Mouse (Mus musculus) frontal cortex, postnatal 36 days (tissue): Measurements from ENCODE around the gene Sestd1.

ENCODE experiments used
- DNase-seq, 2 experiments: peaks; one replicate each; pipeline ENCODE4 v3.0.0; 2022; ENCODE audit warnings: low spot score in 2 of 2

The Sestd1 gene

GRCm38 (mm10) chr2:77270781-77271180 lies 9.6 kb downstream of the Sestd1 start:
- no peak for DNase-seq

DNA sequence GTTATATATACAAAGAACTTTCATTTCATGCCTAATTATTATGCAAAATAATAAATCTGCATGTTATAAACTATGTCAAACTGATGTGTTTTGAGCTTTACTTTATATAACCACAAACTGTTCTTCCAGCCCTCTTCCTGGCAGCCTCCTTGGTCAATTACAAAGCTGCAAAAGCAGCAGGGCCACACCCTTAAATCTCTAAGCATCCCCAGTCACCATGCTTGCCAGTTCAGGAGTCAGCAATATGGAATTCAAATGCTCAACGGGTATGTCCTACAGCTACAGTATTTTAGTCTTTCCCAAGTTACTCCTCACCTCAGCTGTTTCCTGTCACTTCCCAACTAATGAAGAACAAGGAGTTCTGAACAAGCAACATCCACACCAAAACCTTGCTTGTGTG lies 10.3 kb downstream of the Sestd1 start:
- DNase-seq, result no peak

- DNase-seq, result no peak
Observed at GRCm38 (mm10) chr2:77268612-77269239, 11.7 kb downstream of the Sestd1 start.

DNA sequence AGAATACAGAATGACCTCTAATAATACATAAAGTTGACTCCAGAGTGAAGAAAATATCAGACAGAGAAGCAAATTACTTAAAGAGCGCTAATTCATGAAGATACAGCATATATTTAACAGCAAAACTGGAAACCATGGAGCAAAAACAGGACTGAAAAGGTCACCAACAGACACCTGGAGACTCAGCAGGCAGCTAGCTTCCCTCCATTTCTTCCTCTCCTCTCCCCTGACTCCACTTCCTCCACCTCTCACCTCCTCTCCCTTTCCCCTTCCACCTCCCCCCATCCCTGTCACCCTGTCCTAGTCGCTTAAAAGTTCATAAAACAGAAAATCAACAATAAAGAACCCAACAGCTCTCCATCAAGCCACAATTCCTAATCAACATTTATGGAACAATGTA lies 13.5 kb downstream of the Sestd1 start:
- no peak for DNase-seq

DNA sequence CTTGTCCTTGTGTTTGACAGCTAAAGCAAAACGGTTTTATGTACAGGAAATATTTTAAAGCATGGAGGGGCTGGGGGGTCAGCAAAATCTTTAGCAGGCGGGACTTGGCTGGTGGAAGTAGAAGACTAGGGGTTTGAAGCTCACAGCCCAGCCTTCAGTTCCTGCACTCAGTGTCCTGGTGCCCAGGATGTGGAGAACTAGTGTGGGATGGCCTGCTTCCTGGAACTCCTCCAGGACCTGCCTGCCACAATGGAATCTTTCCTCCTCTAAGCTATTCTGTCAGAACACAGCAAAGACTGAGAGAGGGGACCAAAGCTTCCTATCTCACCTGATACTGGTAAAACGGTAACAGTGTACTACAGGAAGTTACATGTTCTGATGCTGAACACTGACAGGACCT lies 14.4 kb downstream of the Sestd1 start:
- DNase-seq, result no peak

DNA sequence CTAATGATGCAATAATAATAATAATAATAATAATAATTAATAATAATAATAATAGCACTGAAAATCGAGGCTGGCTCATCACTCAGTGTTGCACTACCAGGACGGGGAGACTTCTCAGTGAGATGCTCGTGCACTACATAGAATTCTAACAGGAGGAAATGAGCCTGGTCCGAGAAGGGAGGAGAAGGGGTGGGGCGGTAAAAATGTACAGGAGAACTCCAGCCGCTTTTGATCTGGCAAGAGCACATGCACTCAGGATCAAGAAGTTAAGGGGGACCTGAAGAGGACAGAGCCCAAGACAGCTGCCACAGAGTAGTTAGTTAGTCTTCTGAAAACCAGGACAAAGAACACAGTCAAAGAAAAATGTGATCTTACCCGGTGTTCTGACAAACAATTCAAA lies 15.1 kb downstream of the Sestd1 start:
- DNase-seq, result no peak

DNA sequence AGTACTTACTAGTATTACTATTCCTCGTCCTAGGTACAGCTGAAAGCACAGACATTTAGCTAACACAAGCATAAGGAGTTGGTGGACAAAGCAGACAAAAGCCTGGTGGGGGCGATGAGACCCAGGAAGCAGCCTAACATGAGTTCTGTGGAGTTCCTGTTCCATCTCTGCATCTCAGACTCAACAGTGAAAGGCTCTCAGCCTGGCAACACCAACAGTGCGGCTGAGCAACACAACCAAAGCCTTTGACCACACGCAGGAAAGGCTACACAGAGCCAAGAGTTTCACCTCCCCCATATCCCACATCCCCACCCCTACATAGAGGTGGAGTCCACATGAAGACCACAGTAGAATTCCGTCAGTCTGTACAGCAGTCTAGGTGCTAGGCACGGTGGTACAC lies 15.8 kb downstream of the Sestd1 start:
- DNase-seq, result no peak

DNA sequence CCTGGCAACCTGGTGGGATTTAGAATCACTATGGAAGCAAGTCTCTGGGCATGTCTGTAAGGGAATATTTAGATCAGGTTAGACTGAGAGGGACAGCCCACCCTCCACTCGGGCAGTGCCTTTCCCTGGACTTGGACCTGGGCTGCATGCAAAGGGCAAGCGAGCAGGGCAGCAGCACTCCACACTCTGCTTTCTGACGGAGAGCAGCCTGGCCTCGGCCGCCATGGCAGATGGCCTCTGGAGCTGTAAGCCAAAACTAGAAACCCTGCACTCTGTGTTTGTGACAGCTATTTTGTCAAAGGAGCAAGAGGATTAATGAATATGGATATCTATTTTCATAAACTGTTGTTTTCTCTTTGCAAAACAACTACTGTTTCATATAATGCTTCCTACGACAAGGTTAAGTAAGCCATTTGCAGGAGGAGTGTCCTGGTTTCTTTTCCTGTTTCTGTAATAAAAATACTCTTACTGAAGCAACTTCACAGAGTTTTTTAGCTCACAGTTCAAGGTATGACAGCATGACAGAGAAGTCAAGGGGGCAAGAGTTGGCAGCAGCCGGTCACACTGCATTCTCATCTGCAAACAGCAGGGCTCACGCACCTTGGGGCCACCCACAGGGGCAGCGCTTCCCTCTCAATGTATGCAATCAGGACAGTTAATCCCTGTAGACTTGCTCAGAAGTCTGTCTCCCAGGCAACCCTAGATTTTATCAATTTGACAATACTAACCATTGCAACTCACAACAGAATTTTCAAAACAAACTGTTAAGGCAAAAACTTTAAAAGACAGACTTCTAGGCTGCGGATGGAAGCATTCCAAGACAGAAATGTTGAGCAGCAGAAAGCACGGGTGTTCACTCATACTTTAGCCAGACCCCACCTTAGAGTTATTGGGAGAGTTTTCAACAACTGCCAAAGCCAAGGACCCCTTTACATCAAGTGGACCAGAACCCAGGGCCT lies 16.6 kb downstream of the Sestd1 start:
- DNase-seq, result no peak

DNA sequence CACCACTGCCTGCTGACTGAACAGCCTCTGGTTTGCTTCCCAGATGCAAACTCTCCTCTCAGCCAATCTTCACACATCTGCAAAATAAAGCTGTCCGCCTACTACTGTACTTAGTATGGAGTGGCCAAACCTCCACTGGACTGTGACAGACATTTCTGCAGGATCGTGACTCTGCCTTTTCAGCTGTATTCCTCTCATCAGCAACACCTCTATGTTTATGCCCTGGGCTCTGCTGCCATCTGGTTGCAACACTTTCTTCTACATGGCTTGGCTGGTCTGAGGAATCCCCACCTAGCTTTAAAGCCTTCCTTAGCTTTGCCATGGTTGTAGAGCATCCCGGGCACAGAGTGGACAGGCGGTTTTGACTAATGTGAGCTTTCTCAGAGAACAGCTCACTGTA lies 20.3 kb downstream of the Sestd1 start:
- no peak for DNase-seq

- DNase-seq, result no peak
Observed at GRCm38 (mm10) chr2:77253227-77253626, 27.2 kb downstream of the Sestd1 start.

DNA sequence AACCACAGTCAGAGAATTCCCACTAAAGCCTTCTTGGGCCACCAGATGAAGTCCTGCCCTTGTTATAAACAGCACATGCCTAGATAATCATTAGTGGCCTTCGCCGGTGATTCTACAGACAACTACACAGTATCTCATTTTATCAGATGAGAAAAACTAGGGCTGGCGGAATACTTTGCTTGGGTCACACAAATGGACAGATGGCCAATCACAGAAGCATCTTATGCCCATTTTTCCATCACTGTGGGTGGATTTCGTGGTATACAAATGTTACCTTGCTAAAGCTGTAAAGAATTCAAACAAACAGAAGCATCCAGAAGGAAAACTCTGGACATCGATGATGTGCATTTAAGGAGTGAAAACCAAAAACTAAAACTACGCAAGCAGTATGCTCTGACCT lies 28.7 kb downstream of the Sestd1 start:
- no peak for DNase-seq

DNA sequence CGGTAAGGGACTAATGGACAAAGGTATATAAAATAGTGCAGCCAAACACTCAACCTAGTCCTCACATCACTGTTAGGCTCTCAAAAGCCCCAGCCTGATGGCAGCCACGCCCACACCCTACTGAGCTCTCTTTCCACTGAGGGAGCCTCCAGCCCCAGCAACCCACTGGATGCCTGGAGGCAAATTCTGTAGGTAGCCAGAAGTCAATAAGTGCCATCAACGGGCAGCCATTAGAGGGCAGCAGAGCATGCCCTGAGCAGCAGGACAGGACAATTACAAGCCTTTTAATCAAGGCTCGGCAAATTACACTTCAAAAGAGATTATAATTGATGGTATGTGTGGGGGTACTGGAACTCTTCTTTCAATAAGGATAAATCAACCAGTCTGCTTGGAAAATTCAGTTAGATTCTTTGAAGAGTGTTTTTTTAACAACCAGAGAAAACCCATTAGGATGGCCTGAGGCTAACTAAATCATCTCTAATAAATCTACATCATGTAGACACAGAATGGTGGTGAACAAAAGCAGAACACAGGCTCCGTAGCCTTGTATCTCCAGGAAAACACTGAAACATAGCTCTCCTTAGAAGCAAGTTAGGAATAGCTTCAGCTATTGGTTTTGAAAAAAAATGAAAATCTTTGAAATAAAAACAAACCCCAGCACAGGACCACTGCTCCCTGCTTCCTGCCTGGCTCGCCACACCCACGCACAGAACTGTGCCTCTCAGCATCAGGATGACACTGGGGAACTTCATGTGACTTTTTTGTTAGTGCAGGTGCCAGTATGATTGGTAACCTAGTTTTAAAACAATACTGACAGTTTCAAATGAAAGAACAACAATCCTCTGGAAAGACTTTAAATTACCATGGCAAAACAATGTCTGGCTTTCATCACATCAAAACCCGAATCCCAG lies 30.4 kb downstream of the Sestd1 start:
- no peak for DNase-seq

DNA sequence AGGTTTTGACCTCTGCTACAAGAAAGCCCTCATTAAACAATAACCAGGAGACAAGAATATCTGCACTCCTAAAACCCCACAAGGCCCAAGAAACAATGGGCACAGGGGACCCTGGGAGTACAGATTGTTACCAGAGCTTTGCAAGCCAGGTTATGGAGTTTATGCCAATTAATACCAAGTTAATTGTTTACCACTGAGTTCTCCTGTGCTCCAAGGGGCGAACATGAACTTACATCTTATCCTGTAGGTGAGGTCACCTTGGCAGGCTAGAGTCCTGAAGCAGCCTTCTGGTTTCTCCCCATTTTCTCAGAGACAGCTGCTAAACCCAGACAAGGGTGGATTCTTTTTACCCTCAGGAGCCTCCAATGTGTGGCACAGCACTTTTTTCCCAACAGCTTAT lies 32.0 kb downstream of the Sestd1 start:
- DNase-seq, result no peak

- DNase-seq, result no peak
Observed at GRCm38 (mm10) chr2:77247200-77247830, 33.1 kb downstream of the Sestd1 start.

GRCm38 (mm10) chr2:77245806-77246205 lies 34.6 kb downstream of the Sestd1 start:
- no peak for DNase-seq

DNA sequence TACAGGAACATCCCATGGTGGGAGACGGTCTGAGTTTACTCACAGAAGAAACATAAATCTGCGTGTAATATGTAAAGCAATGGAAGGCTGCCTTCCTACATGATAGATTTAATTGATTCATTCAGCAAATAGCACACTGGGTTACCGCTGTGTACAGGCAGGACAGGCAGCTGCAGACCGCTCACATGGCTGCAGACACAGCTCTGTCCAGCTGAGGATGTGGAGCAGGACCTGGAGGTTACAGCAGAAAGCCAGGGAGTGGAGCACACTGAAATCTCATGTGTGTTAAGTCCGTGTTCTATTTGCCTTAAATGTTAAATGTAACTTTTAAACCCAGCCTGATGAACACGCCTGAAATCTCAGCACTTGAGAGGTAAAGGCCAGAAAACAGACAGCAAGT lies 38.1 kb downstream of the Sestd1 start:
- DNase-seq, result no peak

- DNase-seq, result no peak
Observed at GRCm38 (mm10) chr2:77238607-77239006, 41.8 kb downstream of the Sestd1 start.

- no peak for DNase-seq
Observed at GRCm38 (mm10) chr2:77238046-77238445, 42.3 kb downstream of the Sestd1 start.

DNA sequence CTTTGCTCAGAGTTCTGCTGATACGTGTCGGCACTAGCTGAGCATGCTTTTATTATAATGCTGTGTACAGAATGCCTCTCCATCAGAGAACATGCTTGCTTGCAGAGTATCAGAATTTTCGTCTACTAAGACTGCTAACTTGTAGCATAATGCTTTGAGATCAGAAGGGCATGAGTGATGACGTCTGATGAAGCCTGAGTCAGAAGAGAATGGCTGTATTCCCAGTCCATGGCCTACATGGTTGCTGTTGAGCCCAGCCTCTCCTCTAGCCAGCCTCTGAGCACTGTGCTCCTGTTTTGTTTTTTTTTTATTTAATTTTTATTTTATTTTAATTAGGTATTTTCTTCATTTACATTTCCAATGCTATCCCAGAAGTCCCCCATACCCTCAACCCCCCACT lies 43.5 kb downstream of the Sestd1 start:
- DNase-seq, result no peak

GRCm38 (mm10) chr2:77235896-77236295 lies 44.5 kb downstream of the Sestd1 start:
- no peak for DNase-seq

DNA sequence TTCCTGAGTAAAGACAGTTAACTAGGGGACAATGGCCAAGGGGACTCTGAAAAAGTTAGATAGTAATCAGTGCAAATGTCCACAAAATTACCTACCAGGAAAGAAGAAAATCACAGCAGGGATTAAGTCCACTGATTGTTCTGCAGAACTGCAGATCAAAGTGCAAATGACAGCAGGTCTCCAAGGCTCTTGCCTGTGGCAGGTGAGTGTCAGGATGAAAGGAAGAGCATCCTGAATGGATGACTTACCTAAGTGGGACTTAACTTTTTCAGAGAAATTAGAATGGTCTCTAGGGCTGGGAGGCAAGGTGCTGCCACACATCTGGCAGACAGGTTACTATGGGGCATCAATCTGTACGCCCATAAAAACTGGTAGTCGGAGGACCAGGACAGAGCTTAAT lies 47.8 kb downstream of the Sestd1 start:
- DNase-seq, result no peak

DNA sequence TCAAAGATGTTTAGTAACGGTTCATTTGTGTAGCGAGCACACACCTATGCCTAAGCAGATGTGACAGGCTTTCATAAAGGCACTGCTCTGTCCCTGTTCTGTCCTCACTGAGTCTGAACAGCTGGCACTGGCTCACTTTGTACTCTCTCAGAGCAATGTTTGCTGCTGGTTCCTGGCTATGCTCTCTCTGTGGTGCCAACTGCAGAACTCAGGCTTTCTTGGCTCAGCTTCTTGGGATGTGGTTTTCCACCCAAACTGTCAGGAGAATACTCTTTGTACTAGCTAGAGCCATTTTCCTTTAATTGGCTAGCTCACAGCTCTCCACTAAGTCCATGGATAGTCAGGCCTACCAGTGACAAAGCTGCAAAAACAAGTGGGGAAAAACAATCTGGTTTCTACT lies 59.4 kb downstream of the Sestd1 start:
- DNase-seq, result no peak
